Mouse (Mus musculus) spleen, adult 2 months (tissue): ENCODE data around the gene Kalrn. TPM values are rescaled to one million over a fixed set of nuclear protein-coding genes. Genes with fewer than 3 reads are reported as not detected.
A peak's percentile ranks its signal among the peaks of the same experiment; 100 is the strongest.

Experiments used
- DNase-seq, 2 experiments: peaks; one replicate each; pipeline versions ENCODE4 v3.0.0 to v3.0.0-alpha.2; 2012 to 2021; ENCODE audit warnings: low spot score in 2 of 2, low read depth in 1 of 2
- H3K27ac ChIP-seq: fragments of 200-500 bp; 2 replicates; pipeline ENCODE4 v1.5.1; 2012; ENCODE audit warnings: low read length, inconsistent platforms; ENCODE audit not compliant: insufficient read depth
- H3K27me3 ChIP-seq: fragments of 200-500 bp; 2 replicates; pipeline ENCODE4 v1.6.1; 2012; ENCODE audit warnings: mild to moderate bottlenecking, moderate library complexity, low read length, inconsistent platforms; ENCODE audit not compliant: control insufficient read depth, insufficient read depth
- H3K36me3 ChIP-seq: fragments of 200-500 bp; 2 replicates; pipeline ENCODE4 v1.6.1; 2012; ENCODE audit warnings: mild to moderate bottlenecking, low read length, inconsistent platforms; ENCODE audit not compliant: control insufficient read depth, insufficient read depth
- H3K4me1 ChIP-seq: fragments of 200-500 bp; 2 replicates; pipeline ENCODE4 v1.6.1; 2011; ENCODE audit warnings: inconsistent platforms; ENCODE audit not compliant: control insufficient read depth, insufficient read depth, insufficient read length
- H3K4me3 ChIP-seq: fragments of 200-500 bp; 2 replicates; pipeline ENCODE4 v1.5.1; 2011; ENCODE audit warnings: mild to moderate bottlenecking, inconsistent platforms; ENCODE audit not compliant: insufficient read depth, insufficient read length; ENCODE audit errors: extremely low read depth
- CTCF ChIP-seq: fragments of 200-500 bp; IDR thresholded peaks from 2 replicates; pipeline ENCODE4 v1.5.1; 2011; ENCODE audit warnings: mild to moderate bottlenecking, inconsistent platforms; ENCODE audit not compliant: insufficient read depth, insufficient read length, insufficient replicate concordance; ENCODE audit errors: extremely low read depth
- POLR2A ChIP-seq: fragments of 200-500 bp; IDR thresholded peaks from 2 replicates; pipeline ENCODE4 v1.6.1; 2011; ENCODE audit warnings: low read depth, low read length, inconsistent platforms
- WGBS: fragments of 180-500 bp; shearing (Covaris S2); methylation state at CpG from one replicate; pipeline ENCODE4 v1.1.7; 2018; 5-methylcytosine and 5-hydroxymethylcytosine counted together
- polyA plus RNA-seq: library from polyadenylated mRNA; depleted of rRNA; stranded (reverse); fragments of >200 nt; gene quantifications from 2 replicates; pipeline ENCODE4 v1.2.3, GENCODE M21; 2012

The Kalrn gene
- polyA plus RNA-seq, 1 experiment = 7.6 TPM

DNA sequence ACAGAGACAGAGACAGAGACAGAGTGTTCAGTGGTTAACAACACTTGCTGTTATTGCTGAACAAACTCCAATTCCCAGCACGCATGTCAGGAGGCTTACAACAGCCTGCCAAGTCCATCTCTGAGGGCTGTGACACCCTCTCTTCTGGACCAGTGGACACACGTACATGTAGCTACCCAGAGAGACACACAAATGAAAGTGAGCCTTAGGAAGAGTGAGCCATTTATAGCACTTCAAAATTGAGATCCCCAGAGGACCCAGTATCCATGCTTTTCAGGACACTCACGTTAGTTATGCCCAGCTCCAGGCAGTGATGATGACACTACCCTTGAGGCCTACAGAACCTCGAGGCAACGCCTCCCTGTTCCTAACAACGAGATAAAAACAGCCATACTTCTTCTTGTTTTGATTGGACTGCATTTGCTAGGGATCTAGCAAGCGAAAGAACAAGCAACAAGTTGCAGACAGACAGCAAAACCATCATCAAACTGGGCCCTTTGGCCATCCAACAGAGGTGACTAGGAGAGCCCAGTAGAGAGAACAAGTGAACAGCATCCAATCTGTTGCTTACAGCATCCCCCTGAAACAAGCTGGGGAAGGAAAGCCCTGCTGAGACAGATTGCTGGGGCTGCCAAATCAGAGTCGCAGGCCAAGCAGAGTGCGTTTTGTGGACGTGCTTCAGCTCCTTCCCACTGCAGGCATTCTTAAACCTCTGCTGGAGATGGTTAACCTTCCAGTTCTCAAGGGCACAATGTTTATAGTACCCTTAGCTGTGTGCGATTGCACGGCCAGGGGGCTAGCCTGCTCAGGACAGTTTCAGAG lies 634.8 kb downstream of the Kalrn start:
- no peak for DNase-seq
- Histone ChIP-seq H3K4me1 (no peaks in the 10 kb centered on the region), H3K36me3 (no peaks in the 10 kb centered on the region), H3K4me3 (no peak overlapping the region), H3K27me3 (no peaks in the 10 kb centered on the region), H3K27ac (no peak overlapping the region)
- WGBS = 79% methylated on average over 12 of the region's 12 CpGs
- TF ChIP-seq CTCF = no peak
- no peak for TF ChIP-seq POLR2A

GRCm38 (mm10) chr16:33937567-33937966 lies 635.8 kb downstream of the Kalrn start:
- WGBS = 49% methylated on average over 8 of the region's 8 CpGs
- no peak overlapping the region for H3K27ac ChIP-seq
- no peaks in the 10 kb centered on the region for H3K36me3 ChIP-seq
- DNase-seq = no peak
- H3K4me1 ChIP-seq = no peaks in the 10 kb centered on the region
- H3K27me3 ChIP-seq = no peaks in the 10 kb centered on the region
- no peak for TF ChIP-seq POLR2A
- no peak for TF ChIP-seq CTCF
- no peak overlapping the region for H3K4me3 ChIP-seq

DNA sequence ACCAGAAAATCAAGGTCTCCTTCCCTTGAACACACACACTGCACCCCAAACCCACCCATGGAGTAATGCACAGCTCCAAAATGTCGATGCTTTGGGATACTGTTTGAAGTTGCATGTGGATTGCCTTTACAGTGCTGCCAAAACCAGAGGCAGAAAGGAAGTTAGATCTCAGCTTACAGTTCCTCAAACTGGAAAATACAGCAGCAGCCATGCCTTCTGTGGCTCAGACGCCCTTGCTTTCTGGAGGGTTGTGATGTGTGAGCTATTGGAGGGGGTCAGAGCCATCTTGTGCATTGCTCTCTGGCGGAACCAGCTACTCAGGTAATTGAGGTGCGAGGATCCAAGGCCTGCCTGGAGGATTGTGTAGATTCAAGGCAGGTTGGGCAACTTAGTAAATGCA lies 636.4 kb downstream of the Kalrn start:
- TF ChIP-seq POLR2A = no peak
- no peak for TF ChIP-seq CTCF
- Histone ChIP-seq H3K27ac (no peak overlapping the region), H3K36me3 (no peaks in the 10 kb centered on the region), H3K27me3 (no peaks in the 10 kb centered on the region), H3K4me1 (no peaks in the 10 kb centered on the region), H3K4me3 (no peak overlapping the region)
- no peak for DNase-seq
- 59% methylated on average over 4 of the region's 4 CpGs for WGBS

GRCm38 (mm10) chr16:33935407-33935785 lies 637.9 kb downstream of the Kalrn start:
- no peak for TF ChIP-seq CTCF
- TF ChIP-seq POLR2A = no peak
- no peak overlapping the region for H3K27ac ChIP-seq
- WGBS = 92% methylated on average over 6 of the region's 6 CpGs
- no peaks in the 10 kb centered on the region for H3K27me3 ChIP-seq
- DNase-seq = no peak
- no peaks in the 10 kb centered on the region for H3K4me1 ChIP-seq
- H3K4me3 ChIP-seq = no peak overlapping the region
- H3K36me3 ChIP-seq = no peaks in the 10 kb centered on the region

DNA sequence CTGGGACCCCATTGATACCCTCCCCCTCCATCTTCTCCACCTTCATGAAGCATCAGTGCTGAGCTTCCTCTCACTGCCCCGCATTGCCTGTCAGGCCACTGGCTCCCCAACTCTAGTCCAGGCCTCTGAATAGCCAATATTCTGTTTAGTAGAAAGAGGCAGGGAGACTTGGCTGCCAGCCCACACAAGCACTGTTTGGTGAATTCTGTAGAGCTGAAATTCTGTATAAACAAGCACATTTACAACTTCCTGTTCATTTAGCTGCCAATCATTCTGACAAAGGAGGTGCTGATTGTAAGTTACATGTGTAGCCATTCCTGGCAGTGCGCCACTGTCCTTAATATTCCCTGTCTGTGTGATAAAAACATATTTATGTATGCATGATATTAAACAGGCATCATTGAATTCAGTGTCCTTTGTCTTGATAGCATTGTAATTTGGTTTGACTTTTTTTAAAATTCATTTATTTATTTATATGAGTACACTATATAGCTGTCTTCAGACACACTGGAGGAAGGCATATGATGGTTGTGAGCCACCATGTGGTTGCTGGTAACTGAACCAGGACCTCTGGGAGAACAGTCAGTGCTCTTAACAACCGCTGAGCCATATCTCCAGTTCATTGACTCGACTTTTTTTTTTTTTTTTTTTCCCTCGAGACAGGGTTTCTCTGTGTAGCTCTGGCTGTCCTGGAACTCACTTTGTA lies 638.5 kb downstream of the Kalrn start:
- Histone ChIP-seq H3K27ac (peak overlapping the region; percentile 4; the same call in 1 of the 2 replicates), H3K4me1 (no peaks in the 10 kb centered on the region), H3K27me3 (no peaks in the 10 kb centered on the region), H3K4me3 (no peak overlapping the region), H3K36me3 (no peaks in the 10 kb centered on the region)
- TF ChIP-seq POLR2A = no peak
- TF ChIP-seq CTCF = no peak
- no peak for DNase-seq
- WGBS = 34% methylated on average over 5 of the region's 5 CpGs

- H3K36me3 ChIP-seq = no peaks in the 10 kb centered on the region
- no peak overlapping the region for H3K4me3 ChIP-seq
- H3K27me3 ChIP-seq = no peaks in the 10 kb centered on the region
- TF ChIP-seq POLR2A = no peak
- WGBS = 87% methylated on average over 11 of the region's 11 CpGs
- DNase-seq = no peak
- H3K4me1 ChIP-seq = no peaks in the 10 kb centered on the region
- H3K27ac ChIP-seq = no peak overlapping the region
Measured at GRCm38 (mm10) chr16:33933411-33933810, 639.9 kb downstream of the Kalrn start.

- Histone ChIP-seq H3K4me1 (no peaks in the 10 kb centered on the region), H3K4me3 (no peak overlapping the region), H3K36me3 (no peaks in the 10 kb centered on the region), H3K27me3 (no peaks in the 10 kb centered on the region), H3K27ac (peak overlapping the region; percentile 28; the same call in 1 of the 2 replicates)
- TF ChIP-seq POLR2A (no peak), CTCF (no peak)
- DNase-seq = no peak
- WGBS = 63% methylated on average over 5 of the region's 5 CpGs
Measured at GRCm38 (mm10) chr16:33932126-33932525, 641.2 kb downstream of the Kalrn start.
